Mouse (Mus musculus) erythroblast, embryonic 14.5 days (primary cell): ENCODE data around the gene Selenoo. TPM values are rescaled to one million over a fixed set of nuclear protein-coding genes. Genes with fewer than 3 reads are reported as not detected.

Experiments
- H3K27me3 ChIP-seq: 2 replicates; pipeline ENCODE4 v1.6.1; 2012; ENCODE audit warnings: inconsistent platforms; ENCODE audit not compliant: control insufficient read depth
- H3K36me3 ChIP-seq: 2 replicates; pipeline ENCODE4 v1.6.1; 2012; ENCODE audit warnings: mild to moderate bottlenecking, inconsistent platforms; ENCODE audit not compliant: control insufficient read depth
- H3K4me1 ChIP-seq: 2 replicates; pipeline ENCODE4 v1.6.1; 2012; ENCODE audit warnings: inconsistent platforms; ENCODE audit not compliant: control insufficient read depth
- H3K4me3 ChIP-seq: replicated peaks from 2 replicates; pipeline ENCODE3; 2012; ENCODE audit warnings: moderate library complexity, mild to moderate bottlenecking, inconsistent platforms
- H3K9me3 ChIP-seq: 2 replicates; pipeline ENCODE4 v1.6.1; 2012; ENCODE audit warnings: low read length, inconsistent platforms, mixed read lengths; ENCODE audit not compliant: control insufficient read depth
- GATA1 ChIP-seq: IDR thresholded peaks from 2 replicates; pipeline ENCODE4 v1.6.1; 2012; ENCODE audit warnings: low read length, inconsistent platforms, mixed read lengths
- TAL1 ChIP-seq: IDR thresholded peaks from 3 replicates; pipeline ENCODE4 v1.6.1; 2012; ENCODE audit warnings: low read length, inconsistent platforms, mixed read lengths
- polyA plus RNA-seq: library from polyadenylated mRNA; stranded (reverse); fragments of >175 nt; gene quantifications from 2 replicates; pipeline ENCODE4 v1.2.3, GENCODE M21; 2012

The Selenoo gene
- polyA plus RNA-seq, 1 experiment = 0.34 TPM

DNA sequence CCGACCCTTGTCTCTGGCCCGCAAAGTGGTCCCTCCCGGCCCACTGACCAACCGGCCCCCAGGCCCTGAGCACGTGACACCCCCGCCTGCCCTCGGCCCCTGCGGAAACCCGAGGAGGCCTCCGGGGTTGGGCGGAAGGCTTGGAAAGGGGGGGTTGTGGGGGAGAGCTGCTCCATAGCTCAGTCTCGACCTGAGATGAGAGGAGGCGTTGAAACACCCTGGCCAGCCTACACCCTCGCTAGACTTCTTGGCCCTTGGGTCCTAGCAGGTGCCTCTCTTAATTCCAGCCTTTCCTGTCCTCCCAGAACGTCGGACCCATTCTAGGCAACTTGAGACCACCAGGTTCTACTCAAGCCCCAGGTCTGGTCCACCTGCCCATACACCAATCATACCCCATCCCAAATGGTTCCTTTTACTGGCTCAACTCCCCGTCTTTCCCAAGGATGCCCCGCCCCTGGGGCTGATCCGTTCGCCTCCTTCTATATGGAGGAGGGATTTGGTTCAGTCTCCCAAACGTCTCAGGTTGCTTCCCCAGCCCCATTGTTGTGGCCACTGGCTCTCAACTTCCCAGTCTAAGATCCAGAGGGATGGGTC lies 51.9 kb downstream of the Selenoo start, which contains the start of gene Mapk12:
Gene Mapk12 (minus strand): TSS at position 45 of the 594 bp plus-strand sequence.
- Histone ChIP-seq H3K36me3 (no peaks in the 10 kb centered on the region), H3K9me3 (0 out of 2 replicates have a peak, but pooled peaks cover 2% of the 10 kb centered on the region), H3K4me1 (no peaks in the 10 kb centered on the region), H3K4me3 (no peak within 1 kb of the TSS), H3K27me3 (peaks cover 90% of the 10 kb centered on the region)
- TF ChIP-seq GATA1 (no peak), TAL1 (no peak)

- Histone ChIP-seq H3K4me1 (peaks cover 2% of the 10 kb centered on the region), H3K36me3 (no peaks in the 10 kb centered on the region), H3K4me3 (no peak overlapping the region), H3K9me3 (peaks cover 2% of the 10 kb centered on the region; the same call in 1 of the 2 replicates), H3K27me3 (peaks cover 95% of the 10 kb centered on the region)
- TF ChIP-seq TAL1 = no peak
- TF ChIP-seq GATA1 = no peak
These were observed 52.6 kb downstream of the Selenoo start for GRCm38 (mm10) chr15:89141443-89141842.

- Histone ChIP-seq H3K4me1 (peaks cover 5% of the 10 kb centered on the region), H3K9me3 (peaks cover 2% of the 10 kb centered on the region; the same call in 1 of the 2 replicates), H3K27me3 (peaks cover 96% of the 10 kb centered on the region), H3K36me3 (no peaks in the 10 kb centered on the region), H3K4me3 (no peak overlapping the region)
- no peak for TF ChIP-seq GATA1
- no peak for TF ChIP-seq TAL1
These were observed 53.0 kb downstream of the Selenoo start for GRCm38 (mm10) chr15:89141905-89142304.

DNA sequence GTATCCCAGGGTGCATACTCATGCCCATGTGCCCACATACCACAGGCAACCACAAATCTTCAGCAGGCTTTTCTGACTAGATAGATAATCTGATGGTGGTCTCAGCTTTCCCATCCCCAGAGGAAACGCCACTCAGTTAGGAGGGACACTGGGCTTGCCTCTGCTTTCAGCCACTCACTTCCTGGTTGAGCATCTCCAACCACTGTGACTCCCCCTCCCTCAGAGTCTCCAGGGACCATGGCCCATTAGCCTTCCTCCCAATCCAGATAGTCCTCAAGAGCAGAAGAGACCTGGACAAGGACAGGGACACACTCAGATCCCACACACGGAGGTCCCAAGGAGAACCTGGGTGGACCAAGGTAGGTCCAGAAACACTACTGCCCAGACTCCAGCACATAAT lies 54.2 kb downstream of the Selenoo start:
- TF ChIP-seq GATA1 = no peak
- peaks cover 98% of the 10 kb centered on the region for H3K27me3 ChIP-seq
- H3K9me3 ChIP-seq = peaks cover 4% of the 10 kb centered on the region; the same call in 1 of the 2 replicates
- H3K4me1 ChIP-seq = peaks cover 5% of the 10 kb centered on the region
- no peak overlapping the region for H3K4me3 ChIP-seq
- no peaks in the 10 kb centered on the region for H3K36me3 ChIP-seq

GRCm38 (mm10) chr15:89144965-89145364 lies 56.1 kb downstream of the Selenoo start:
- peaks cover 4% of the 10 kb centered on the region; the same call in 1 of the 2 replicates for H3K9me3 ChIP-seq
- no peaks in the 10 kb centered on the region for H3K36me3 ChIP-seq
- no peak overlapping the region for H3K4me3 ChIP-seq
- TF ChIP-seq GATA1 = no peak
- no peak for TF ChIP-seq TAL1
- H3K27me3 ChIP-seq = peaks cover 98% of the 10 kb centered on the region
- peaks cover 11% of the 10 kb centered on the region for H3K4me1 ChIP-seq

DNA sequence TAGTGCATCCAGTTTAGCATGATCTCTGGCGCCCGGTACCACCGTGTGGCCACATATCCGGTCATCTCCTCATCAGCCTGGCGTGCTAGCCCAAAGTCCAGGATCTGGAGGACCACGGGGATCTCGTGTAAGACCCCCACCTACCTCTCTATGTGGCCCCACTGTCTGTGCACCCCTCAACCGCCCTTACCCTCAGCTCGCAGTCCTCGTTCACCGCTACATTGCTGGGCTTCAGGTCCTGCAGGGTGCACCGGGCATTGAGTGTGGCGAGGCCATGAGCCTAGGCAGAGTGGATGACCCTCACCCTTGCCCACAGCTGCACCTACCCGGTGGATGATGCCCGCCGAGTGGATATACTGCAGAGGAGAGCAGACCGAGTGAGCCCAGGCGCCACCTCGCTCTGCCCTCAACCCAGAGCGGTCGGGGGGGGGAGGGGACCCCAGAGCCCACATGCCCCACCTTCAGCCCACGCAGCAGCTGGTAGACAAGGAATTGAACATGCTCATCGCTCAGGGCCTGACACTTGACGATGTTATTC lies 57.0 kb downstream of the Selenoo start:
- Histone ChIP-seq H3K9me3 (peaks cover 3% of the 10 kb centered on the region; the same call in 1 of the 2 replicates), H3K4me1 (peaks cover 11% of the 10 kb centered on the region), H3K4me3 (no peak overlapping the region), H3K36me3 (no peaks in the 10 kb centered on the region), H3K27me3 (peaks cover 98% of the 10 kb centered on the region)
- TF ChIP-seq TAL1 (no peak), GATA1 (no peak)

DNA sequence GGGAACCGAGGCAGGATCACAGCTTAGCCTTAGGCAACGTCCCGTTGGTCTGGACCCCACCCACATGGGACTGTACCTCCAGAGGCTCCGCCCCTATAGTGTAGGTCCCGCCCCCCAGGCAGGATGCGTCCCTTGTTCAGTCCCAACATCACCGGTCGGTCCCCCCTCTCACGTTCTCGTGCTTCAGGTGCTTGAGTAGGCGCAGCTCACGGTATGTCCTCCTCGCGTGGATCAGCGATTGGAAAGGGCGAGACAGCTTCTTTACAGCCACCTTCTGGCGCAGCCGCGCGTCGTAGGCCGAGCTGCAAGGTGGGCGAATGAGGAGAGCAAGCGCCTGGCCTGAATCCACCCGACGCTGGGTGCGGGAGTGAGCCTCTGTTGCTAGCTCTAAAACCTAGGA lies 57.7 kb downstream of the Selenoo start:
- TF ChIP-seq TAL1 (no peak), GATA1 (no peak)
- H3K4me1 ChIP-seq = peaks cover 11% of the 10 kb centered on the region
- no peaks in the 10 kb centered on the region for H3K36me3 ChIP-seq
- H3K27me3 ChIP-seq = peaks cover 93% of the 10 kb centered on the region
- peaks cover 3% of the 10 kb centered on the region; the same call in 1 of the 2 replicates for H3K9me3 ChIP-seq
- no peak overlapping the region for H3K4me3 ChIP-seq

- peaks cover 11% of the 10 kb centered on the region for H3K4me1 ChIP-seq
- peaks cover 88% of the 10 kb centered on the region for H3K27me3 ChIP-seq
- H3K9me3 ChIP-seq = peaks cover 3% of the 10 kb centered on the region; the same call in 1 of the 2 replicates
- no peak for TF ChIP-seq TAL1
- no peak for TF ChIP-seq GATA1
- no peaks in the 10 kb centered on the region for H3K36me3 ChIP-seq
- no peak overlapping the region for H3K4me3 ChIP-seq
These were observed 58.1 kb downstream of the Selenoo start for GRCm38 (mm10) chr15:89147024-89147423.

DNA sequence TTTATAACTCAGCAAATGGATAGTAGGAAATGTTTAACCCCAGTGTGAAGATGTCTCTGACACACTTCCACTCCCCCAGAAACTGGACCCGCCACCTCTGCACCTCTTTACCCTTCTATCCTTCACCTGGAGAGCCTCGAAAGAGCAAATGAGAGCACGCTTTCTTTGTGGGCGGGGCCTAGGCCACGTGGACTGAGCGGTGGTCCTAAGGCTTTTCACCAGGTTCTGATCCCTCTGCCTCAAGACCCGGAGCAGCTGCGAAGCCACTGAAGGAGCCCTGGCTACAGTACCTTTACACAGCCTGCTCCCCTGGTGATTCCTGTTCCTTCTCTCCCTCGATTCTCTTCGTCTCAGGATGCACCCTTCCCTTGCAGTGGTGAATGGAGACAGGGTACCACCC lies 58.6 kb downstream of the Selenoo start:
- no peak for TF ChIP-seq TAL1
- TF ChIP-seq GATA1 = no peak
- no peaks in the 10 kb centered on the region for H3K36me3 ChIP-seq
- peaks cover 11% of the 10 kb centered on the region for H3K4me1 ChIP-seq
- peaks cover 3% of the 10 kb centered on the region; the same call in 1 of the 2 replicates for H3K9me3 ChIP-seq
- H3K4me3 ChIP-seq = no peak overlapping the region
- peaks cover 87% of the 10 kb centered on the region for H3K27me3 ChIP-seq
